10 mouse cellular contexts compared by ENCODE assay signal in genomic region chr3:34651486-34652170, GRCm38 (mm10). TPM values are rescaled to one million over a fixed set of nuclear protein-coding genes. Genes with fewer than 3 reads are reported as not detected.
DNase-seq lines count a peak whose midpoint lies in the region; ATAC-seq lines count a peak whose summit lies in the region.
"Had no signal": no experiment of that assay in that cellular context is flagged by ENCODE, and none has a peak within 500 bp of the region (broad histone marks: within the 10 kb centered on the region; RNA-seq: fewer than 3 reads in every experiment).

No protein-coding gene starts in this region.

- no peaks in the 10 kb centered on the region for H3K36me3 ChIP-seq in limb, embryonic 11.5 days (ENCODE audit: control insufficient read depth, insufficient read depth, low read length)
- no peaks in the 10 kb centered on the region for H3K36me3 ChIP-seq in limb, embryonic 10.5 days
- peaks cover 3% of the 10 kb centered on the region for H3K36me3 ChIP-seq in forebrain, embryonic 12.5 days (replicated peaks)
- no peaks in the 10 kb centered on the region for H3K36me3 ChIP-seq in limb, embryonic 13.5 days
- no peaks in the 10 kb centered on the region for H3K36me3 ChIP-seq in stomach, embryonic 15.5 days

- 2% methylated on average over 26 of the region's 26 CpGs for WGBS in limb, embryonic 11.5 days
- 1% methylated on average over 26 of the region's 26 CpGs for WGBS in limb, embryonic 10.5 days
- WGBS in forebrain, embryonic 12.5 days: under 1% methylated on average over 26 of the region's 26 CpGs
- WGBS in limb, embryonic 13.5 days: 2% methylated on average over 26 of the region's 26 CpGs
- WGBS in stomach, embryonic 15.5 days: 2% methylated on average over 26 of the region's 26 CpGs

- peak overlapping the region; percentile 28; the same call in 1 of the 2 replicates for H3K4me3 ChIP-seq in limb, embryonic 11.5 days (ENCODE audit: low read depth, low read length)
- H3K4me3 ChIP-seq in limb, embryonic 10.5 days: no peak overlapping the region
- peak overlapping the region; percentile 90 for H3K4me3 ChIP-seq in forebrain, embryonic 12.5 days (replicated peaks)
- H3K4me3 ChIP-seq in limb, embryonic 13.5 days: peak overlapping the region; percentile 44
- peak overlapping the region; percentile 50 for H3K4me3 ChIP-seq in stomach, embryonic 15.5 days (replicated peaks)

- peaks cover 11% of the 10 kb centered on the region for H3K4me1 ChIP-seq in limb, embryonic 11.5 days (ENCODE audit: control insufficient read depth, insufficient read depth, low read length)
- H3K4me1 ChIP-seq in limb, embryonic 10.5 days: peaks cover 31% of the 10 kb centered on the region
- peaks cover 34% of the 10 kb centered on the region for H3K4me1 ChIP-seq in forebrain, embryonic 12.5 days
- H3K4me1 ChIP-seq in limb, embryonic 13.5 days: peaks cover 27% of the 10 kb centered on the region
- H3K4me1 ChIP-seq in stomach, embryonic 15.5 days: peaks cover 24% of the 10 kb centered on the region; the same call in 1 of the 2 replicates

- H3K4me2 ChIP-seq in limb, embryonic 11.5 days (ENCODE audit: low read depth, severe bottlenecking): no peak overlapping the region; the same call in 1 of the 2 replicates
- peak overlapping the region; percentile 88 for H3K4me2 ChIP-seq in forebrain, embryonic 12.5 days
- no peak overlapping the region for H3K4me2 ChIP-seq in limb, embryonic 13.5 days (replicated peaks)
- no peak overlapping the region for H3K4me2 ChIP-seq in stomach, embryonic 15.5 days

- peaks cover 82% of the 10 kb centered on the region for H3K27me3 ChIP-seq in limb, embryonic 11.5 days (ENCODE audit: control insufficient read depth, insufficient read depth, low read length)
- peaks cover 99% of the 10 kb centered on the region for H3K27me3 ChIP-seq in limb, embryonic 10.5 days (ENCODE audit: low read depth, poor library complexity, severe bottlenecking)
- H3K27me3 ChIP-seq in forebrain, embryonic 12.5 days: no peaks in the 10 kb centered on the region; the same call in 1 of the 2 replicates
- peaks cover 88% of the 10 kb centered on the region for H3K27me3 ChIP-seq in limb, embryonic 13.5 days
- peaks cover 66% of the 10 kb centered on the region for H3K27me3 ChIP-seq in stomach, embryonic 15.5 days (replicated peaks)

- no peaks in the 10 kb centered on the region for H3K9me3 ChIP-seq in limb, embryonic 11.5 days (ENCODE audit: control insufficient read depth, low read length)
- H3K9me3 ChIP-seq in limb, embryonic 10.5 days (replicated peaks): no peaks in the 10 kb centered on the region
- no peaks in the 10 kb centered on the region for H3K9me3 ChIP-seq in forebrain, embryonic 12.5 days
- no peaks in the 10 kb centered on the region for H3K9me3 ChIP-seq in limb, embryonic 13.5 days
- no peaks in the 10 kb centered on the region for H3K9me3 ChIP-seq in stomach, embryonic 15.5 days

- DNase-seq in limb, embryonic 11.5 days (ENCODE audit: low spot score): peak; percentile 23
- DNase-seq in limb, embryonic 10.5 days (ENCODE audit: low spot score): no peak
- DNase-seq in frontal cortex, postnatal 14 days (ENCODE audit: low spot score in 2 of 2): no peak
- DNase-seq in right cerebral cortex, postnatal 14 days: no peak
- no peak for DNase-seq in adipocyte (ENCODE audit: low spot score)
- DNase-seq: heart, postnatal 14 days; spleen, adult 18-20 months had no signal

- no peak overlapping the region for H3K9ac ChIP-seq in limb, embryonic 11.5 days (ENCODE audit: low read length)
- peak overlapping the region; percentile 99 for H3K9ac ChIP-seq in forebrain, embryonic 12.5 days
- no peak overlapping the region for H3K9ac ChIP-seq in limb, embryonic 13.5 days
- H3K9ac ChIP-seq in stomach, embryonic 15.5 days: peak overlapping the region; percentile 24; the same call in 1 of the 2 replicates

- no peak overlapping the region for H3K27ac ChIP-seq in limb, embryonic 11.5 days (replicated peaks; ENCODE audit: low read depth, low read length)
- H3K27ac ChIP-seq in limb, embryonic 10.5 days: no peak overlapping the region
- peak overlapping the region; percentile 100 for H3K27ac ChIP-seq in forebrain, embryonic 12.5 days
- H3K27ac ChIP-seq in limb, embryonic 13.5 days: no peak overlapping the region
- H3K27ac ChIP-seq in stomach, embryonic 15.5 days: peak overlapping the region; percentile 92

- no peak for ATAC-seq in limb, embryonic 11.5 days (ENCODE audit: insufficient number of reproducible peaks, low FRiP score, low TSS enrichment, low read depth)
- ATAC-seq in forebrain, embryonic 12.5 days (ENCODE audit: low FRiP score): no peak
- no peak for ATAC-seq in limb, embryonic 13.5 days (ENCODE audit: low FRiP score, low read depth)
- no peak for ATAC-seq in stomach, embryonic 15.5 days (ENCODE audit: insufficient read depth, low FRiP score, low read depth)

RNA-seq across cellular contexts. Expression of gene Sox2, which starts 1.4 kb away (rescaled TPM):
- 0.13 and 0.17 TPM in 2 replicates for polyA plus RNA-seq in limb, embryonic 11.5 days (2014; fragmentation: Nextera tagmentation; extraction: Ambion mirVana)
- 0.09 and 0.20 TPM in 2 replicates for polyA plus RNA-seq in limb, embryonic 10.5 days (2016; fragmentation: Nextera tagmentation; extraction: Ambion mirVana)
- polyA plus RNA-seq in forebrain, embryonic 12.5 days (2016; fragmentation: Nextera tagmentation; extraction: Ambion mirVana): 75.5 and 77.0 TPM in 2 replicates
- polyA plus RNA-seq in limb, embryonic 13.5 days (2015; fragmentation: Nextera tagmentation; extraction: Ambion mirVana): 0.29 and 0.47 TPM in 2 replicates
- 11.6 and 14.0 TPM in 2 replicates for polyA plus RNA-seq in stomach, embryonic 15.5 days (2015; fragmentation: Nextera tagmentation; extraction: Ambion mirVana)

Comparison
In these comparisons a context has a peak if more than half of its experiments do, and no peak if none do; other contexts are left out.
1. H3K27ac ChIP-seq: peak in forebrain, embryonic 12.5 days (single experiment) and stomach, embryonic 15.5 days (single experiment); none in limb, embryonic 11.5 days (single experiment), limb, embryonic 10.5 days (single experiment) and limb, embryonic 13.5 days (single experiment).
2. H3K9ac ChIP-seq: peak in forebrain, embryonic 12.5 days (single experiment) and stomach, embryonic 15.5 days (single experiment); none in limb, embryonic 11.5 days (single experiment) and limb, embryonic 13.5 days (single experiment).